Mouse (Mus musculus) midbrain, postnatal 0 days (tissue): ENCODE results near the gene Il23r. TPM values are rescaled to one million over a fixed set of nuclear protein-coding genes. Genes with fewer than 3 reads are reported as not detected.
A peak's percentile ranks its signal among the peaks of the same experiment; 100 is the strongest.

Experiments
- ATAC-seq: fragments of 200-750 bp; cut with Nextera tagmentation; 2 replicates; pipeline ENCODE4 v1.8.0; 2017; ENCODE audit warnings: moderate number of reproducible peaks, mild to moderate bottlenecking, moderate TSS enrichment, moderate library complexity; ENCODE audit not compliant: low FRiP score
- DNase-seq: peaks from one replicate; pipeline ENCODE4 v3.0.0-alpha.2; 2015; ENCODE audit warnings: low spot score
- H3K27ac ChIP-seq: fragments of 300-500 bp; sonication (generic); 2 replicates; pipeline ENCODE4 v1.5.1; 2014; ENCODE audit warnings: low read depth, mild to moderate bottlenecking, low read length, mixed read lengths
- H3K27me3 ChIP-seq: fragments of 300-500 bp; sonication (generic); 2 replicates; pipeline ENCODE4 v1.6.1; 2014; ENCODE audit warnings: low read length, control low read depth, mixed read lengths; ENCODE audit not compliant: insufficient read depth
- H3K36me3 ChIP-seq: fragments of 300-500 bp; sonication (generic); 2 replicates; pipeline ENCODE4 v1.6.1; 2014; ENCODE audit warnings: low read length, control low read depth, mixed read lengths; ENCODE audit not compliant: insufficient read depth
- H3K4me1 ChIP-seq: fragments of 300-500 bp; sonication (generic); 2 replicates; pipeline ENCODE4 v1.6.1; 2014; ENCODE audit warnings: mild to moderate bottlenecking, control low read depth, antibody characterized with exemption, low read length, mixed read lengths; ENCODE audit not compliant: insufficient read depth
- H3K4me2 ChIP-seq: fragments of 300-500 bp; sonication (generic); 2 replicates; pipeline ENCODE4 v1.6.1; 2014; ENCODE audit warnings: low read depth, mild to moderate bottlenecking, low read length, mixed read lengths; ENCODE audit not compliant: poor library complexity, severe bottlenecking
- H3K4me3 ChIP-seq: fragments of 300-500 bp; sonication (generic); 2 replicates; pipeline ENCODE4 v1.5.1; 2014; ENCODE audit warnings: low read depth, mild to moderate bottlenecking, low read length, moderate library complexity
- H3K9ac ChIP-seq: fragments of 300-500 bp; sonication (generic); replicated peaks from 2 replicates; pipeline ENCODE4 v1.6.1; 2014; ENCODE audit warnings: mild to moderate bottlenecking, low read length, moderate library complexity, mixed read lengths; ENCODE audit not compliant: poor library complexity, severe bottlenecking
- H3K9me3 ChIP-seq: fragments of 300-500 bp; sonication (generic); 2 replicates; pipeline ENCODE4 v1.6.1; 2016; ENCODE audit warnings: low read length, control low read depth
- CTCF ChIP-seq: IDR thresholded peaks from 2 replicates; pipeline ENCODE4 v1.5.1; 2016; ENCODE audit warnings: antibody characterized with exemption, mild to moderate bottlenecking
- WGBS: fragments of 180-500 bp; shearing (Covaris S2); extraction: QIAGEN DNeasy Blood & Tissue Kit; methylation state at CpG from one replicate; pipeline ENCODE4 v1.1.7; 2014; 5-methylcytosine and 5-hydroxymethylcytosine counted together
- polyA plus RNA-seq: library from polyadenylated mRNA; unstranded; fragments of >200 nt; fragmentation: Nextera tagmentation; extraction: Ambion mirVana; gene quantifications from 2 replicates; pipeline ENCODE4 v1.2.1, GENCODE M21; 2015
- total RNA-seq: library from RNA; depleted of rRNA; stranded (reverse); fragments of >200 nt; gene quantifications from 2 replicates; pipeline ENCODE4 v1.2.3, GENCODE M21; 2014

Gene Il23r
- total and polyA plus RNA-seq, 2 experiments from 2014 or later: 0.10 TPM; not detected in 1

GRCm38 (mm10) chr6:67437028-67437427 is 54.6 kb downstream of the Il23r start:
- Histone ChIP-seq H3K4me2 (no peak overlapping the region), H3K9me3 (no peaks in the 10 kb centered on the region), H3K27ac (no peak overlapping the region), H3K27me3 (no peaks in the 10 kb centered on the region), H3K4me1 (no peaks in the 10 kb centered on the region), H3K36me3 (no peaks in the 10 kb centered on the region), H3K4me3 (no peak overlapping the region), H3K9ac (no peak overlapping the region)
- no peak for DNase-seq
- no peak for TF ChIP-seq CTCF
- no peak for ATAC-seq

- no peaks in the 10 kb centered on the region for H3K27me3 ChIP-seq
- peak; percentile 24; the same call in 1 of the 2 replicates for TF ChIP-seq CTCF
- no peaks in the 10 kb centered on the region for H3K9me3 ChIP-seq
- H3K4me1 ChIP-seq: no peaks in the 10 kb centered on the region
- no peak overlapping the region for H3K9ac ChIP-seq
- WGBS: 82% methylated on average over 2 of the region's 2 CpGs
- H3K36me3 ChIP-seq: no peaks in the 10 kb centered on the region
- H3K27ac ChIP-seq: no peak overlapping the region
- DNase-seq: no peak
- H3K4me3 ChIP-seq: no peak overlapping the region
- ATAC-seq: no peak
- H3K4me2 ChIP-seq: no peak overlapping the region
These were observed 55.4 kb downstream of the Il23r start for GRCm38 (mm10) chr6:67436295-67436694.

GRCm38 (mm10) chr6:67435711-67436110 is 55.9 kb downstream of the Il23r start:
- H3K27me3 ChIP-seq: no peaks in the 10 kb centered on the region
- WGBS: 90% methylated on average over 1 of the region's 1 CpGs
- ATAC-seq: no peak
- H3K27ac ChIP-seq: no peak overlapping the region
- no peak overlapping the region for H3K4me2 ChIP-seq
- no peak overlapping the region for H3K4me3 ChIP-seq
- no peak for DNase-seq
- TF ChIP-seq CTCF: no peak
- no peaks in the 10 kb centered on the region for H3K36me3 ChIP-seq
- H3K9ac ChIP-seq: no peak overlapping the region
- no peaks in the 10 kb centered on the region for H3K4me1 ChIP-seq
- no peaks in the 10 kb centered on the region for H3K9me3 ChIP-seq

- H3K9me3 ChIP-seq: no peaks in the 10 kb centered on the region
- no peak overlapping the region for H3K9ac ChIP-seq
- 30% methylated on average over 2 of the region's 2 CpGs for WGBS
- ATAC-seq (no peak), DNase-seq (no peak)
- H3K27me3 ChIP-seq: no peaks in the 10 kb centered on the region
- no peaks in the 10 kb centered on the region for H3K36me3 ChIP-seq
- H3K4me2 ChIP-seq: no peak overlapping the region
- H3K4me1 ChIP-seq: no peaks in the 10 kb centered on the region
- no peak overlapping the region for H3K27ac ChIP-seq
- no peak for TF ChIP-seq CTCF
- H3K4me3 ChIP-seq: no peak overlapping the region
These were observed 56.8 kb downstream of the Il23r start for GRCm38 (mm10) chr6:67434755-67435452.

- 56% methylated on average over 3 of the region's 3 CpGs for WGBS
- no peak for TF ChIP-seq CTCF
These were observed 59.8 kb downstream of the Il23r start for GRCm38 (mm10) chr6:67431808-67432207.

GRCm38 (mm10) chr6:67421761-67422160 is 69.9 kb downstream of the Il23r start:
- Histone ChIP-seq H3K36me3 (no peaks in the 10 kb centered on the region), H3K4me3 (no peak overlapping the region), H3K4me1 (no peaks in the 10 kb centered on the region), H3K4me2 (no peak overlapping the region), H3K9me3 (no peaks in the 10 kb centered on the region), H3K27me3 (no peaks in the 10 kb centered on the region), H3K27ac (no peak overlapping the region), H3K9ac (no peak overlapping the region)
- DNase-seq (no peak), ATAC-seq (no peak)
- no peak for TF ChIP-seq CTCF
- WGBS: 54% methylated on average over 5 of the region's 5 CpGs

More at GRCm38 (mm10) chr6:67431808-67432207, 59.8 kb downstream of the Il23r start:
- Histone ChIP-seq H3K27ac (no peak overlapping the region), H3K27me3 (no peaks in the 10 kb centered on the region), H3K4me2 (no peak overlapping the region), H3K4me1 (no peaks in the 10 kb centered on the region), H3K9ac (no peak overlapping the region), H3K4me3 (no peak overlapping the region), H3K36me3 (no peaks in the 10 kb centered on the region), H3K9me3 (no peaks in the 10 kb centered on the region)
- ATAC-seq (no peak), DNase-seq (peak; percentile 8)
